Mouse (Mus musculus) midbrain, embryonic 15.5 days (tissue): ENCODE data around the gene Gm20830. TPM values are rescaled to one million over a fixed set of nuclear protein-coding genes. Genes with fewer than 3 reads are reported as not detected.
"Not testable (repeated sequence)": the region's sequence is repeated elsewhere in the genome, so short reads cannot be mapped to it uniquely, and the experiment has no call there.

ENCODE experiments used
- ATAC-seq: fragments of 200-750 bp; cut with Nextera tagmentation; replicated peaks from 2 replicates; pipeline ENCODE4 v1.8.0; 2017; ENCODE audit warnings: moderate TSS enrichment
- H3K27ac ChIP-seq: fragments of 300-500 bp; sonication (generic); 2 replicates; pipeline ENCODE4 v1.5.1; 2015; ENCODE audit warnings: mild to moderate bottlenecking, inconsistent platforms
- H3K27me3 ChIP-seq: fragments of 300-500 bp; sonication (generic); replicated peaks from 2 replicates; pipeline ENCODE4 v1.6.1; 2015; ENCODE audit warnings: inconsistent platforms
- H3K36me3 ChIP-seq: fragments of 300-500 bp; sonication (generic); replicated peaks from 2 replicates; pipeline ENCODE4 v1.6.1; 2015; ENCODE audit warnings: inconsistent platforms
- H3K4me1 ChIP-seq: fragments of 300-500 bp; sonication (generic); 2 replicates; pipeline ENCODE4 v1.6.1; 2015; ENCODE audit warnings: inconsistent platforms
- H3K4me2 ChIP-seq: fragments of 300-500 bp; sonication (generic); 2 replicates; pipeline ENCODE4 v1.6.1; 2015; ENCODE audit warnings: inconsistent platforms, mild to moderate bottlenecking, moderate library complexity
- H3K4me3 ChIP-seq: fragments of 300-500 bp; sonication (generic); 2 replicates; pipeline ENCODE4 v1.5.1; 2015; ENCODE audit warnings: mild to moderate bottlenecking, inconsistent platforms
- H3K9ac ChIP-seq: fragments of 300-500 bp; sonication (generic); 2 replicates; pipeline ENCODE4 v1.6.1; 2015; ENCODE audit warnings: mild to moderate bottlenecking, inconsistent platforms
- H3K9me3 ChIP-seq: fragments of 300-500 bp; sonication (generic); 2 replicates; pipeline ENCODE4 v1.6.1; 2016; ENCODE audit warnings: inconsistent platforms
- WGBS: fragments of 180-500 bp; shearing (Covaris S2); methylation state at CpG from one replicate; pipeline ENCODE4 v1.1.7; 2015; ENCODE audit warnings: mixed read lengths; 5-methylcytosine and 5-hydroxymethylcytosine counted together
- polyA plus RNA-seq: library from polyadenylated mRNA; unstranded; fragments of >200 nt; fragmentation: Nextera tagmentation; extraction: Ambion mirVana; gene quantifications from 2 replicates; pipeline ENCODE4 v1.2.1, GENCODE M21; 2015

Gene Gm20830
- polyA plus RNA-seq: not detected in 2 replicates

GRCm38 (mm10) chrY:6918182-6918581 is at the start of gene Gm20830:
Gene Gm20830, minus strand, starts transcription at chrY:6918282.
- H3K9me3 ChIP-seq, H3K36me3 ChIP-seq, ATAC-seq, H3K9ac ChIP-seq, H3K4me3 ChIP-seq, H3K27ac ChIP-seq, H3K27me3 ChIP-seq, H3K4me1 ChIP-seq, H3K4me2 ChIP-seq: not testable (repeated sequence)
- WGBS: 35% methylated on average over 3 of the region's 3 CpGs

Other genes starting within 250 kb of the Gm20830 start
- gene Gm21719, start 235.4 kb downstream of the Gm20830 start, polyA plus RNA-seq: not detected in 2 replicates